Mouse (Mus musculus): ENCODE data around the gene Lypd6b.

GRCm38 (mm10) chr2:49744251-49745093, 43.0 kb upstream of the Lypd6b start:
- TF ChIP-seq CTCF (IDR thresholded peaks at IDR 0.05; ENCODE audit: low read depth) (no peak), EP300 (IDR thresholded peaks at IDR 0.05; ENCODE audit: low read depth) (no peak)

Data from liver, embryonic 14.5 days (tissue).